In the genomic region with DNA sequence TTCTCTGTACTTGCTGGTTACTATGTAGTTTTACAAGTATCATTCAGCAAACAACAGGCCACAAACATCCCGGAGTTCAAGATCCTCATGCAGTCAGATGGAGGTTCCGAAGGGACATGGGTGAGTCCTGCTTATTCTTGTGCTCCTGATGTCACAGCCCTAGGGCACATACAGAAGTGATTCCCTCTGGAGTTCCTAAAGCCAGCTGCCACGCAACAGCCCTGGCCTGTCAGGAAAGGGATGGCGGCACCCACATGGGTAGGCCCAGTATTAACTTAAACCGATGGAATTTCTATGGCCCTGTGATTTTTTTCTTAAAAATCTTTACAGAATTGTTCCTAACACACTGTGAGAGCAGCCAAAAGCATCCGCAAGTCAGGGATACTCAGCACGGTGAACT, we compare ENCODE assay signal across 25 mouse cellular contexts. TPM values are rescaled to one million over a fixed set of nuclear protein-coding genes. Genes with fewer than 3 reads are reported as not detected.
DNase-seq lines count a peak whose midpoint lies in the region; ATAC-seq and TF ChIP-seq lines count a peak whose summit lies in the region.
"Had no signal": no experiment of that assay in that cellular context is flagged by ENCODE, and none has a peak within 500 bp of the region (broad histone marks: within the 10 kb centered on the region; RNA-seq: fewer than 3 reads in every experiment).

No protein-coding gene starts in this region.

- no peak overlapping the region for H3K9ac ChIP-seq in heart, embryonic 16.5 days (ENCODE audit: low read length)
- H3K9ac ChIP-seq in neural tube, embryonic 15.5 days (replicated peaks), result no peak overlapping the region
- H3K9ac ChIP-seq: forebrain, embryonic 12.5 days; midbrain, embryonic 15.5 days had no signal

- WGBS in heart, embryonic 16.5 days, result 79% methylated on average over 7 of the region's 7 CpGs
- 60% methylated on average over 7 of the region's 7 CpGs for WGBS in embryonic facial prominence, embryonic 10.5 days
- WGBS in neural tube, embryonic 15.5 days, result 84% methylated on average over 7 of the region's 7 CpGs
- 77% methylated on average over 7 of the region's 7 CpGs for WGBS in kidney, adult 2 months

- no peak for DNase-seq in heart, postnatal 4 days
- peak; percentile 34 for DNase-seq in embryonic facial prominence, embryonic 10.5 days (ENCODE audit: low spot score)
- DNase-seq in kidney, adult 2 months, result no peak
- no peak for DNase-seq in embryo, embryonic 10.5 days (ENCODE audit: low spot score)
- DNase-seq: cerebellum, adult 8-10 months; gastrocnemius, postnatal 14 days; heart, postnatal 36 days; kidney, adult 11 months; kidney, postnatal 10 days; layer of hippocampus, adult 9-11 months; liver; lung, postnatal 36 days; right cerebral cortex, postnatal 14 days; spleen, adult 18-20 months; thymus, adult 18-20 months had no signal

- peak overlapping the region; percentile 41 for H3K27ac ChIP-seq in heart, embryonic 16.5 days (ENCODE audit: low read length)
- H3K27ac ChIP-seq in embryonic facial prominence, embryonic 10.5 days (replicated peaks), result peak overlapping the region; percentile 81
- peak overlapping the region; percentile 19 for H3K27ac ChIP-seq in embryonic fibroblast, embryonic 13.5 days (ENCODE audit: insufficient read depth, low read length)
- H3K27ac ChIP-seq in neural tube, embryonic 15.5 days (replicated peaks), result 0 out of 2 replicates have a peak overlapping the region, but pooled peaks have one; percentile 33
- no peak overlapping the region for H3K27ac ChIP-seq in kidney, adult 2 months (ENCODE audit: insufficient read depth, low read depth, low read length)
- H3K27ac ChIP-seq: forebrain, embryonic 12.5 days; hindbrain, postnatal 0 days; left cerebral cortex, adult 2 months; midbrain, embryonic 15.5 days had no signal

- no peak for ATAC-seq in heart, embryonic 16.5 days (replicated peaks; ENCODE audit: extremely low read depth, insufficient read depth, low FRiP score)
- ATAC-seq in neural tube, embryonic 15.5 days (ENCODE audit: low FRiP score), result no peak
- ATAC-seq: hindbrain, postnatal 0 days; midbrain, embryonic 15.5 days had no signal

- H3K9me3 ChIP-seq in heart, embryonic 16.5 days (replicated peaks; ENCODE audit: control insufficient read depth, low read length), result peaks cover 3% of the 10 kb centered on the region; the same call in 1 of the 2 replicates
- no peaks in the 10 kb centered on the region for H3K9me3 ChIP-seq in embryonic facial prominence, embryonic 10.5 days
- H3K9me3 ChIP-seq in neural tube, embryonic 15.5 days (replicated peaks), result no peaks in the 10 kb centered on the region
- H3K9me3 ChIP-seq: midbrain, embryonic 15.5 days had no signal

- H3K4me2 ChIP-seq in heart, embryonic 16.5 days (ENCODE audit: low read depth, low read length), result no peak overlapping the region
- no peak overlapping the region for H3K4me2 ChIP-seq in neural tube, embryonic 15.5 days
- H3K4me2 ChIP-seq: forebrain, embryonic 12.5 days; heart, embryonic 11.5 days; midbrain, embryonic 15.5 days had no signal

- H3K27me3 ChIP-seq in heart, embryonic 16.5 days (ENCODE audit: control insufficient read depth, insufficient read depth, low read length), result no peaks in the 10 kb centered on the region
- no peaks in the 10 kb centered on the region for H3K27me3 ChIP-seq in embryonic facial prominence, embryonic 10.5 days (replicated peaks; ENCODE audit: low read depth, poor library complexity, severe bottlenecking)
- no peaks in the 10 kb centered on the region for H3K27me3 ChIP-seq in neural tube, embryonic 15.5 days (replicated peaks)
- H3K27me3 ChIP-seq in kidney, adult 2 months (replicated peaks; ENCODE audit: control insufficient read depth, insufficient read depth, low read length), result no peaks in the 10 kb centered on the region
- H3K27me3 ChIP-seq: forebrain, embryonic 12.5 days; midbrain, embryonic 15.5 days had no signal

- H3K4me1 ChIP-seq in heart, embryonic 16.5 days (ENCODE audit: control insufficient read depth, insufficient read depth, low read length), result peaks cover 3% of the 10 kb centered on the region; the same call in 1 of the 2 replicates
- peaks cover 44% of the 10 kb centered on the region for H3K4me1 ChIP-seq in embryonic facial prominence, embryonic 10.5 days
- no peaks in the 10 kb centered on the region for H3K4me1 ChIP-seq in embryonic fibroblast, embryonic 13.5 days (ENCODE audit: control insufficient read depth, insufficient read depth, low read length)
- H3K4me1 ChIP-seq in neural tube, embryonic 15.5 days, result no peaks in the 10 kb centered on the region
- no peaks in the 10 kb centered on the region for H3K4me1 ChIP-seq in kidney, adult 2 months (ENCODE audit: control insufficient read depth, insufficient read depth, low read length)
- H3K4me1 ChIP-seq: forebrain, embryonic 12.5 days; midbrain, embryonic 15.5 days had no signal

- no peak for TF ChIP-seq CTCF in embryonic fibroblast, embryonic 13.5 days (IDR thresholded peaks at IDR 0.05; ENCODE audit: borderline replicate concordance, insufficient read depth, low read length)
- TF ChIP-seq CTCF in kidney, adult 2 months (conservative IDR thresholded peaks at IDR 0.05; ENCODE audit: insufficient read depth, insufficient read length, low read depth, low read length), result no peak

- no peak overlapping the region for H3K4me3 ChIP-seq in heart, embryonic 16.5 days (ENCODE audit: low read length)
- no peak overlapping the region for H3K4me3 ChIP-seq in embryonic facial prominence, embryonic 10.5 days
- H3K4me3 ChIP-seq in embryonic fibroblast, embryonic 13.5 days (ENCODE audit: insufficient read depth, low read length), result no peak overlapping the region
- H3K4me3 ChIP-seq in neural tube, embryonic 15.5 days (replicated peaks), result no peak overlapping the region
- no peak overlapping the region for H3K4me3 ChIP-seq in kidney, adult 2 months (ENCODE audit: insufficient read depth, low read depth, low read length)
- H3K4me3 ChIP-seq: forebrain, embryonic 12.5 days; left cerebral cortex, adult 2 months; midbrain, embryonic 15.5 days; myocyte had no signal

- no peak for TF ChIP-seq POLR2A in embryonic fibroblast, embryonic 13.5 days (IDR thresholded peaks at IDR 0.05; ENCODE audit: low read depth, low read length)
- no peak for TF ChIP-seq POLR2A in kidney, adult 2 months (IDR thresholded peaks at IDR 0.05; ENCODE audit: low read depth, low read length)

- no peaks in the 10 kb centered on the region; the same call in 1 of the 2 replicates for H3K36me3 ChIP-seq in heart, embryonic 16.5 days (ENCODE audit: control insufficient read depth, insufficient read depth)
- H3K36me3 ChIP-seq in embryonic facial prominence, embryonic 10.5 days (replicated peaks), result peaks cover 26% of the 10 kb centered on the region
- peaks cover 21% of the 10 kb centered on the region for H3K36me3 ChIP-seq in neural tube, embryonic 15.5 days
- no peaks in the 10 kb centered on the region; the same call in 1 of the 2 replicates for H3K36me3 ChIP-seq in kidney, adult 2 months (ENCODE audit: control insufficient read depth, insufficient read depth, low read length)

RNA-seq across cellular contexts. Expression of a gene that starts 10.6 kb away (rescaled TPM):
- 2.3 TPM in 2 replicates for polyA plus RNA-seq in heart, embryonic 16.5 days (2015; fragmentation: Nextera tagmentation; extraction: Ambion mirVana)
- 1 to 10 TPM; 3.9 to 4.4 TPM for total RNA-seq in heart, postnatal 4 days (2021)
- 1.7 and 2.3 TPM in 2 replicates for polyA plus RNA-seq in embryonic facial prominence, embryonic 10.5 days (2016; fragmentation: Nextera tagmentation; extraction: Ambion mirVana)
- polyA plus RNA-seq in embryonic fibroblast, embryonic 13.5 days (2011; ENCODE audit: insufficient read length, low read depth, missing spikeins), result 1.0 TPM in 2 replicates
- polyA plus RNA-seq in neural tube, embryonic 15.5 days (2015; fragmentation: Nextera tagmentation; extraction: Ambion mirVana), result 1.8 TPM in 2 replicates
- 0.46 and 0.58 TPM in 2 replicates for polyA plus RNA-seq in kidney, adult 2 months (2012; rRNA removed)
- total RNA-seq: megakaryocyte-erythroid progenitor cell, adult 5-6 weeks had no signal

RNA-seq across cellular contexts. Expression of a gene that starts 30.6 kb away (rescaled TPM):
- polyA plus RNA-seq in heart, embryonic 16.5 days (2015; fragmentation: Nextera tagmentation; extraction: Ambion mirVana), result 91.8 and 98.2 TPM in 2 replicates
- 10 to 100 TPM; 71.1 to 77.9 TPM for total RNA-seq in heart, postnatal 4 days (2021)
- polyA plus RNA-seq in embryonic facial prominence, embryonic 10.5 days (2016; fragmentation: Nextera tagmentation; extraction: Ambion mirVana), result 128 and 133 TPM in 2 replicates
- polyA plus RNA-seq in embryonic fibroblast, embryonic 13.5 days (2011; ENCODE audit: insufficient read length, low read depth, missing spikeins), result 52.8 and 59.3 TPM in 2 replicates
- 176 and 192 TPM in 2 replicates for polyA plus RNA-seq in neural tube, embryonic 15.5 days (2015; fragmentation: Nextera tagmentation; extraction: Ambion mirVana)
- polyA plus RNA-seq in kidney, adult 2 months (2012; rRNA removed), result 29.6 and 37.8 TPM in 2 replicates
